Mouse (Mus musculus) C2C12 (cell line): Measurements from ENCODE around the gene Fam174b. TPM values are rescaled to one million over a fixed set of nuclear protein-coding genes. Genes with fewer than 3 reads are reported as not detected.

Source experiments
- H3K27me3 ChIP-seq: one replicate; pipeline ENCODE4 v1.6.1; 2011; ENCODE audit not compliant: control insufficient read depth, insufficient read depth, insufficient read length
- H3K36me3 ChIP-seq: one replicate; pipeline ENCODE4 v1.6.1; 2011; ENCODE audit not compliant: control insufficient read depth, insufficient read depth
- H3K4me3 ChIP-seq: one replicate; pipeline ENCODE4 v1.5.1; 2011; ENCODE audit warnings: mild to moderate bottlenecking, control low read depth; ENCODE audit not compliant: poor library complexity, insufficient read depth, severe bottlenecking
- H3K79me2 ChIP-seq: one replicate; pipeline ENCODE4 v1.6.1; 2011; ENCODE audit not compliant: control insufficient read depth, insufficient read depth
- H3K79me3 ChIP-seq: one replicate; pipeline ENCODE4 v1.6.1; 2011; ENCODE audit warnings: low read depth, control low read depth
- H3ac ChIP-seq: one replicate; pipeline ENCODE3; 2011; ENCODE audit warnings: low read depth; ENCODE audit not compliant: control insufficient read depth, insufficient read length
- CEBPB ChIP-seq: IDR thresholded peaks from one replicate; pipeline ENCODE4 v1.6.1; 2011; ENCODE audit warnings: low read depth, mild to moderate bottlenecking, control low read depth, moderate library complexity
- CTCF ChIP-seq: IDR thresholded peaks from one replicate; pipeline ENCODE4 v1.5.1; 2011; ENCODE audit not compliant: control insufficient read depth, insufficient read depth, insufficient read length
- FOSL1 ChIP-seq: IDR thresholded peaks from one replicate; pipeline ENCODE4 v1.8.0; 2011; ENCODE audit warnings: mild to moderate bottlenecking, low read length; ENCODE audit not compliant: poor library complexity, insufficient read depth, severe bottlenecking
- MAX ChIP-seq: IDR thresholded peaks from one replicate; pipeline ENCODE4 v1.6.1; 2011; ENCODE audit warnings: mild to moderate bottlenecking, control low read depth
- MYOD1 ChIP-seq: IDR thresholded peaks from one replicate; pipeline ENCODE4 v1.6.1; 2011; ENCODE audit warnings: low read depth; ENCODE audit not compliant: control insufficient read depth, insufficient read length
- MYOG ChIP-seq: IDR thresholded peaks from one replicate; pipeline ENCODE4 v1.6.1; 2011; ENCODE audit not compliant: control insufficient read depth, insufficient read length; ENCODE audit errors: extremely low read depth
- USF1 ChIP-seq: IDR thresholded peaks from one replicate; pipeline ENCODE4 v1.6.1; 2011; ENCODE audit warnings: low read depth, mild to moderate bottlenecking, control low read depth, moderate library complexity
- long read RNA-seq, 2 experiments: library from polyadenylated mRNA; unstranded; transcript quantifications; one replicate each; pipeline ENCODE4 v2.0.0; 2019 to 2020
- polyA plus RNA-seq: library from polyadenylated mRNA; unstranded; fragments of >200 nt; fragmentation: generic; extraction: Trizol; gene quantifications from one replicate; pipeline ENCODE4 v1.2.1, GENCODE M21; 2012; ENCODE audit warnings: missing spikeins

Gene Fam174b
- not detected for polyA plus RNA-seq
- long read RNA-seq, experiment 1: 0 reads
- long read RNA-seq, experiment 2: 0 reads

GRCm38 (mm10) chr7:73740111-73741035, at the start of gene Fam174b:
Fam174b (plus strand) TSS chr7:73740302.
- Histone ChIP-seq H3ac (no peak within 1 kb of the TSS), H3K36me3 (no peaks in the 10 kb centered on the region), H3K79me2 (no peaks in the 10 kb centered on the region), H3K79me3 (no peaks in the 10 kb centered on the region), H3K27me3 (peaks cover 10% of the 10 kb centered on the region), H3K4me3 (no peak within 1 kb of the TSS)
- TF ChIP-seq CTCF: no peak
- TF ChIP-seq USF1: no peak
- TF ChIP-seq MYOG: no peak
- TF ChIP-seq MYOD1: no peak
- no peak for TF ChIP-seq FOSL1
- no peak for TF ChIP-seq MAX
- no peak for TF ChIP-seq CEBPB

GRCm38 (mm10) chr7:73697092-73697491, 43.0 kb upstream of the Fam174b start:
- H3K79me3 ChIP-seq: no peaks in the 10 kb centered on the region
- H3K4me3 ChIP-seq: no peak overlapping the region
- H3ac ChIP-seq: no peak overlapping the region
- no peaks in the 10 kb centered on the region for H3K36me3 ChIP-seq
- H3K27me3 ChIP-seq: no peaks in the 10 kb centered on the region
- TF ChIP-seq MYOD1 (no peak), MYOG (no peak), FOSL1 (no peak), CEBPB (no peak), MAX (no peak), USF1 (no peak), CTCF (no peak)
- H3K79me2 ChIP-seq: no peaks in the 10 kb centered on the region

- Histone ChIP-seq H3K79me3 (no peaks in the 10 kb centered on the region), H3K79me2 (no peaks in the 10 kb centered on the region)
- TF ChIP-seq USF1 (no peak), CTCF (no peak), MYOG (no peak), CEBPB (no peak), MAX (no peak), FOSL1 (no peak), MYOD1 (no peak)
These were observed 35.8 kb upstream of the Fam174b start for GRCm38 (mm10) chr7:73704305-73704704.

GRCm38 (mm10) chr7:73713506-73713905, 26.6 kb upstream of the Fam174b start:
- Histone ChIP-seq H3K79me2 (no peaks in the 10 kb centered on the region), H3K36me3 (no peaks in the 10 kb centered on the region), H3ac (no peak overlapping the region), H3K4me3 (no peak overlapping the region), H3K79me3 (no peaks in the 10 kb centered on the region), H3K27me3 (no peaks in the 10 kb centered on the region)
- TF ChIP-seq MYOG (no peak), CTCF (no peak), CEBPB (no peak), MAX (no peak), FOSL1 (no peak), USF1 (no peak), MYOD1 (no peak)

More at GRCm38 (mm10) chr7:73704305-73704704, 35.8 kb upstream of the Fam174b start:
- no peak overlapping the region for H3ac ChIP-seq
- H3K27me3 ChIP-seq: peaks cover 4% of the 10 kb centered on the region
- no peaks in the 10 kb centered on the region for H3K36me3 ChIP-seq
- no peak overlapping the region for H3K4me3 ChIP-seq

- Histone ChIP-seq H3K79me3 (no peaks in the 10 kb centered on the region), H3K79me2 (no peaks in the 10 kb centered on the region), H3ac (no peak overlapping the region), H3K4me3 (no peak overlapping the region), H3K36me3 (no peaks in the 10 kb centered on the region), H3K27me3 (no peaks in the 10 kb centered on the region)
- TF ChIP-seq CTCF: no peak
- TF ChIP-seq CEBPB: no peak
- TF ChIP-seq MYOD1: no peak
- TF ChIP-seq MYOG: no peak
- no peak for TF ChIP-seq USF1
- TF ChIP-seq MAX: no peak
- no peak for TF ChIP-seq FOSL1
These were observed 24.0 kb upstream of the Fam174b start for GRCm38 (mm10) chr7:73715928-73716749.
